24 mouse cellular contexts compared by ENCODE assay signal in genomic region chr5:3477711-3478110, GRCm38 (mm10).
"Had no signal": no experiment of that assay in that cellular context is flagged by ENCODE, and none has a peak within 500 bp of the region (broad histone marks: within the 10 kb centered on the region; RNA-seq: fewer than 3 reads in every experiment).

No protein-coding gene starts in this region.

- H3K9me3 ChIP-seq: heart, embryonic 10.5 days; heart, embryonic 12.5 days; hindbrain, embryonic 12.5 days; kidney, embryonic 15.5 days; limb, embryonic 13.5 days; limb, embryonic 15.5 days; liver, embryonic 12.5 days had no signal

- DNase-seq: gastrocnemius, adult 2 months; gastrocnemius, postnatal 10 days; gastrocnemius, postnatal 25 days; heart, adult 18-20 months; heart, postnatal 10 days; kidney, adult 11 months; kidney, adult 2 months; kidney, adult 9 months; kidney, postnatal 14 days; kidney, postnatal 36 days; layer of hippocampus, adult 9-11 months; layer of hippocampus, postnatal 36 days had no signal

- H3K4me3 ChIP-seq: gastrocnemius, adult 2 months; heart, embryonic 10.5 days; heart, embryonic 12.5 days; hindbrain, embryonic 12.5 days; kidney, embryonic 15.5 days; limb, embryonic 13.5 days; limb, embryonic 15.5 days; liver, embryonic 12.5 days had no signal

- H3K27ac ChIP-seq: gastrocnemius, adult 2 months; heart, embryonic 10.5 days; hindbrain, embryonic 12.5 days; hindbrain, embryonic 14.5 days; kidney, embryonic 15.5 days; kidney, postnatal 0 days; limb, embryonic 13.5 days; limb, embryonic 15.5 days; liver, embryonic 12.5 days; liver, embryonic 14.5 days had no signal

- ATAC-seq: hindbrain, embryonic 16.5 days; intestine, embryonic 16.5 days; liver, embryonic 12.5 days had no signal

- H3K4me1 ChIP-seq: heart, embryonic 10.5 days; heart, embryonic 12.5 days; hindbrain, embryonic 12.5 days; kidney, embryonic 15.5 days; limb, embryonic 15.5 days had no signal

- H3K27me3 ChIP-seq: heart, embryonic 12.5 days; hindbrain, embryonic 12.5 days; kidney, embryonic 15.5 days; limb, embryonic 13.5 days; limb, embryonic 15.5 days; liver, embryonic 12.5 days had no signal

- H3K36me3 ChIP-seq: hindbrain, embryonic 12.5 days; kidney, embryonic 15.5 days; limb, embryonic 13.5 days; limb, embryonic 15.5 days had no signal
